Mouse (Mus musculus) forebrain, embryonic 13.5 days (tissue): ENCODE results near the gene Pick1. TPM values are rescaled to one million over a fixed set of nuclear protein-coding genes. Genes with fewer than 3 reads are reported as not detected.
"Not testable (repeated sequence)": the region's sequence is repeated elsewhere in the genome, so short reads cannot be mapped to it uniquely, and the experiment has no call there.

Source experiments
- ATAC-seq: fragments of 200-750 bp; cut with Nextera tagmentation; 2 replicates; pipeline ENCODE4 v1.8.0; 2017
- H3K27ac ChIP-seq: fragments of 300-500 bp; sonication (generic); 2 replicates; pipeline ENCODE4 v1.5.1; 2015; ENCODE audit warnings: inconsistent platforms, mild to moderate bottlenecking, moderate library complexity
- H3K27me3 ChIP-seq: fragments of 300-500 bp; sonication (generic); 2 replicates; pipeline ENCODE4 v1.6.1; 2015; ENCODE audit warnings: mild to moderate bottlenecking, inconsistent platforms
- H3K36me3 ChIP-seq: fragments of 300-500 bp; sonication (generic); 2 replicates; pipeline ENCODE4 v1.6.1; 2015; ENCODE audit warnings: mild to moderate bottlenecking, inconsistent platforms; ENCODE audit not compliant: poor library complexity, severe bottlenecking
- H3K4me1 ChIP-seq: fragments of 300-500 bp; sonication (generic); 2 replicates; pipeline ENCODE4 v1.6.1; 2015; ENCODE audit warnings: inconsistent platforms
- H3K4me2 ChIP-seq: fragments of 300-500 bp; sonication (generic); 2 replicates; pipeline ENCODE4 v1.6.1; 2015; ENCODE audit warnings: inconsistent platforms, mild to moderate bottlenecking, moderate library complexity
- H3K4me3 ChIP-seq: fragments of 300-500 bp; sonication (generic); 2 replicates; pipeline ENCODE4 v1.5.1; 2015; ENCODE audit warnings: mild to moderate bottlenecking, inconsistent platforms
- H3K9ac ChIP-seq: fragments of 300-500 bp; sonication (generic); 2 replicates; pipeline ENCODE4 v1.6.1; 2015; ENCODE audit warnings: mild to moderate bottlenecking, inconsistent platforms
- H3K9me3 ChIP-seq: fragments of 300-500 bp; sonication (generic); replicated peaks from 2 replicates; pipeline ENCODE4 v1.6.1; 2016; ENCODE audit warnings: inconsistent platforms
- WGBS: fragments of 180-500 bp; shearing (Covaris S2); methylation state at CpG from one replicate; pipeline ENCODE4 v1.1.7; 2015; 5-methylcytosine and 5-hydroxymethylcytosine counted together
- polyA plus RNA-seq: library from polyadenylated mRNA; unstranded; fragments of >200 nt; fragmentation: Nextera tagmentation; extraction: Ambion mirVana; gene quantifications from 2 replicates; pipeline ENCODE4 v1.2.1, GENCODE M21; 2015

The Pick1 gene
- polyA plus RNA-seq, 1 experiment from 2014 or later, result 68.1 TPM

DNA sequence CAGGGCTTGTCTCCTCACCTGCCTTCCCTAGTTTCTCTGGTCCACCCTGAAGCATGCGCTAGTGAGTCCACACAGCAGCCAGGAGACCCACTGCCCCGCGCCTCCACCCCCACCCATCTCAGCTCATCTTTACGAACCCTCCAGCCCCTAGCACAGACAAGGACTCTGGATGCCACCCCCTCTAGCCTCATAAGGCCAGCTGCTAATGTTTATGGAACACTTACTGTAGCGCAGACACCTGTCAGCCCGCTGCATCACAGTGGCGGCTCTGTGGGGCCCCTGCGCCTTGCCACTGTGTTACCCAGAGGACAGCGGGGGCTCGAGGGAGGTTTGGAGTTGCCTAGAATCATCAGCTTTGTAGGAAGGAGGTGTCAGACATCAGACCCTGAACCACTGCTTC is 26.4 kb upstream of the Pick1 start:
- 59% methylated on average over 10 of the region's 10 CpGs for WGBS
- no peaks in the 10 kb centered on the region for H3K36me3 ChIP-seq
- H3K27me3 ChIP-seq, result no peaks in the 10 kb centered on the region
- no peak overlapping the region for H3K4me2 ChIP-seq
- H3K9me3 ChIP-seq, result no peaks in the 10 kb centered on the region
- ATAC-seq, result peak; percentile 70
- 0 out of 2 replicates have a peak overlapping the region, but pooled peaks have one; percentile 16 for H3K9ac ChIP-seq
- no peak overlapping the region for H3K4me3 ChIP-seq
- peaks cover 23% of the 10 kb centered on the region for H3K4me1 ChIP-seq
- peak overlapping the region; percentile 65 for H3K27ac ChIP-seq

DNA sequence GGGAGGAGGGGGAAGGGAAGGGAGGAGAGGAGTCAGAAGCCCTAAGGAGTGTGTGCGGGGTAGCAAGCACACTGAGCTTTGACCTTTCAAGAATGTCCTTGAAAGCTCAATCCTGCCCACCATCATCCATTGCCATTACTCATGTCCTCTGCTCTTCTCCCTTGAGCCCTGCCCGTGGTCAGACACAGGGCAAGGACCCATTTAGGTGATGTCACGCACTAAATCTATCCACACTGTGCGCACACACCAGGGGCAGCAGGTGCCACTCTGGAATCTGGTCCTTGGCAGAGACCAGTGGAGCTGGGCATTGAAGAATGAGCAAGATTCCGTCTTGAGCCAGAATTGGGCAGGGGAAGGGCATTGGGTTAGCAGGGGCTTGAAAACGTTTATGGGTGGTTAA is 20.8 kb upstream of the Pick1 start:
- Histone ChIP-seq H3K4me2 (no peak overlapping the region), H3K36me3 (no peaks in the 10 kb centered on the region), H3K9me3 (no peaks in the 10 kb centered on the region), H3K27ac (no peak overlapping the region), H3K4me3 (no peak overlapping the region), H3K9ac (no peak overlapping the region), H3K4me1 (no peaks in the 10 kb centered on the region), H3K27me3 (no peaks in the 10 kb centered on the region)
- no peak for ATAC-seq
- 80% methylated on average over 6 of the region's 6 CpGs for WGBS

DNA sequence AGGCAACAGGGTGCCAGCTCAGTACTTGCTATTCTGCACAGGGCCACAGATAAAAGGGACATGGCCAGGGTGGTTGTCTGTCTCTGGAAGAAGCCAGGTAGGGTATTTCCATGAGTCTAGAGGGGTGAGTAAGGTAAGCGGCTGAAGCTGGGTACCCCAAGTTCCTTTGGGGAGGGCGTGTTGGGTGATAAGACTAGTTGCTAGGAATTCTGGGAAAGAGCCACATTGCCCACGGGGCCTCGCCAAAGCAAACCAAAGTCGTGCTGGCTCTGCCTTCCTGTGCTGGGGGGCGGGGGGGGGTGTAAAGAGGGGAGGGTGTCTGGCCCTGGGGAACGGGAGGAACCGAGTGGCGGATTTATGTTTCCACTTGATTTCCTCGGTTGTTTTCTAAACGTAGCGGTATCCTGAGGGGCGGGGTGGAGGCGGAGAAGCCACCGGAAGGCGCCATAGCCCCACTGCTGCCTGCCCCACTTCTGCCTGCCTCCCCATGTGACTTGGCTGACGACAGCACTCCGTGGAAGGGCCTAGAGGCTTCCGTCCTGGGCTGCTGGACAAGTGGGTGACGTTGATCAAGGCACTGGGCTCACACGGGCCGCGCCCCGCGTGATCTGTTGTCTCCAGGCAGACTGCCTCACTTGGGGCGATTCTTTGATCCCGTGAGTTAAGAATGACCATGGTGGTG is 20.1 kb upstream of the Pick1 start:
- Histone ChIP-seq H3K9ac (no peak overlapping the region), H3K27ac (no peak overlapping the region), H3K4me2 (no peak overlapping the region), H3K36me3 (no peaks in the 10 kb centered on the region), H3K4me1 (no peaks in the 10 kb centered on the region), H3K27me3 (no peaks in the 10 kb centered on the region), H3K9me3 (no peaks in the 10 kb centered on the region), H3K4me3 (no peak overlapping the region)
- WGBS, result 80% methylated on average over 27 of the region's 27 CpGs
- no peak for ATAC-seq

DNA sequence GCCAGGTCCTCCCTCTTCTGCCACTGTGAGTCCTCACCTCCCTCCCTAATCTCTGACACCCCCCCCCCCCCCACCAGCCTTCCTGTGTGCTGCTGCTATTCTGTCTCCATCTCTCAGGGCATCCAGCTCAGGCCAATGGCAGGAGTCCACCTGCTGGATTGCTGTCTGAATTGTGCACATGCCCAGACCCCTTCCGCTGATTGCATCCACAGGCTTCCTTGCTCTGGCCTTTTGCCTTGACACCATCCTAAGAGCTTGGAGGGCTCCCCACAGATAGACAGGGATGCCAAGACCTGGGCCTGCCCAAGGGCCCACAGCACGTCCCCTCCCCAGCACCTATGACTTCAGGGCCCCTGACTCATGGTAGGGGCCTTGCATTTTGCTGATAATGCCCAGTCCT is 18.6 kb upstream of the Pick1 start:
- no peak overlapping the region for H3K4me3 ChIP-seq
- no peak overlapping the region for H3K9ac ChIP-seq
- no peak overlapping the region for H3K4me2 ChIP-seq
- ATAC-seq, result no peak
- no peaks in the 10 kb centered on the region for H3K36me3 ChIP-seq
- 70% methylated on average over 2 of the region's 2 CpGs for WGBS
- no peaks in the 10 kb centered on the region for H3K9me3 ChIP-seq
- no peaks in the 10 kb centered on the region for H3K27me3 ChIP-seq
- H3K27ac ChIP-seq, result no peak overlapping the region
- H3K4me1 ChIP-seq, result no peaks in the 10 kb centered on the region

DNA sequence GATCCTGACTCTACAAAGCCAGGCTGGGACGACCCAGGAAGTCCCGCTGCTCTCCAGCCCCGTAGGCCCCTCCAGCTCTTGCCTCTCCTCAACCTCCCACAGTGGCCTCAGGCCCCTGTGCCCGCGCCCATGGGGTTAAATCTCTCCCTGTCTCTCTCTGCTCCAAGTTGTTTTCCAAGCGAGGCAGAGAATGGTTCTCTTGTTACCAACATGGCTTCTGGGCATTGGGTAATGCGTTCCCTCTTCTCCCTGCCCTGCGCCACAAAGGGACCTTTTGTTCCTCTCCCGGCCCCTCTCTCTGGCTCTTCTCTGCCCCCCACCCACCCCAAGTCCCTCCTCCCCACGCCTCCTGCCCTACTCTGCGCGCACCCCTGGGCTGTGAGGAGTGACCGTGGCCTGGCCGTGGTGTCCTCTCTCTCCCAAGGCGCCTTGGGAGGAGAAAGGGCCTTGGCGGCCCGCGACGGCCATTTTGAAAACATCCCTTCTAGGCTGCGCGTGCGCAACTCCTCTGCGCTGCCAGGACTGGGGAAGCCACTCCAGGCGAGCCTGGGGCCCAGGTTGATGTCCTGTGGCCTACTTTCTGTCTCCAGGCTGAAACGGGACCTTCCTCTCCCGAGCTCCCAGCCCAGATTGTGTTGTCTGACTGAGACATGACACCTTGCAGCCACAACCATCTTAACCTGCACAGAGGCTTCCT is 16.1 kb upstream of the Pick1 start:
- no peak for ATAC-seq
- Histone ChIP-seq H3K36me3 (no peaks in the 10 kb centered on the region), H3K27me3 (no peaks in the 10 kb centered on the region), H3K4me2 (no peak overlapping the region), H3K27ac (no peak overlapping the region), H3K4me3 (no peak overlapping the region), H3K4me1 (no peaks in the 10 kb centered on the region), H3K9me3 (no peaks in the 10 kb centered on the region), H3K9ac (no peak overlapping the region)
- WGBS, result 84% methylated on average over 26 of the region's 26 CpGs

DNA sequence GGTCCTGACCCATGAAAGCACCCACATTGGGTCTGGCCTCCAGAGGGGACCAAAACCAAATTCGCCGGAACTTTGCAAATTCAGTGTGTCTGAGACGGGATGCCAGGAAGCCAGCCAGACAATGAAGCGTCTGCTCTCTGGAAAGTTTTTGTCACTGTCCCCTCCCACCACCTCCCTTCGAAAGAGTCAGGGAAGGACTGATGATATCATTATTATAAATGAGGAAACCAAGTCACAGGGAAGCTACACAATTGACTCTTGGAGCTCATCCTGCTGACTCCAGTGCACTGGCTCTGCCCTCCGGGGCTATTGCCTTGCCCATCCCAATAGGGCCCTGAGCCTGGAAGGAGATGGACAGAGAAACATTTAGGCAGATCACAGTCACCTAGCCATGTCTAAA is 15.4 kb upstream of the Pick1 start:
- H3K9ac ChIP-seq, result no peak overlapping the region
- H3K4me1 ChIP-seq, result no peaks in the 10 kb centered on the region
- H3K4me3 ChIP-seq, result no peak overlapping the region
- H3K27ac ChIP-seq, result no peak overlapping the region
- H3K36me3 ChIP-seq, result no peaks in the 10 kb centered on the region
- H3K9me3 ChIP-seq, result no peaks in the 10 kb centered on the region
- ATAC-seq, result no peak
- no peak overlapping the region for H3K4me2 ChIP-seq
- WGBS, result 85% methylated on average over 6 of the region's 6 CpGs
- H3K27me3 ChIP-seq, result no peaks in the 10 kb centered on the region

DNA sequence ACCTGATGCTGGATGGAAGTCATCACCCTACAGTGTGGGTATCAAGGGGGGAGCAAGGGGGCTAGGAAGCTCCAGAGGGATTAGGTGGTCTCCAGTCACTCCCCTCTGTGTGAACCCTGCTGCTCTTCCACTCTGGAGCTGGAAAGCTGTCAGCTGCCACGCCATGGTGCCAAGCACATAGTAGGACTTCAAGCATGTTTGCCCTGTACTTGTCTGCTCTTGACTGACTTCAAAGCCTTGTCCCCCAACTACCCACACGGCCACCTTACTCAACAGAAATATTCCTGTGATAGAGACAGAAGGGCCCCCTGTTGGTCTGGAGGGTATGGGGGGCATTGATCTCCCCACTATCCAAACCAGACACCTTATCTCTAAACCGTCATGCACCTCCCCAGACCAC is 12.8 kb upstream of the Pick1 start:
- H3K4me3 ChIP-seq, result no peak overlapping the region
- no peaks in the 10 kb centered on the region for H3K36me3 ChIP-seq
- no peaks in the 10 kb centered on the region for H3K4me1 ChIP-seq
- no peaks in the 10 kb centered on the region for H3K9me3 ChIP-seq
- ATAC-seq, result no peak
- H3K9ac ChIP-seq, result no peak overlapping the region
- H3K4me2 ChIP-seq, result no peak overlapping the region
- no peak overlapping the region for H3K27ac ChIP-seq
- H3K27me3 ChIP-seq, result no peaks in the 10 kb centered on the region
- WGBS, result 79% methylated on average over 3 of the region's 3 CpGs

- H3K27ac ChIP-seq, result peak overlapping the region; percentile 10; the same call in 1 of the 2 replicates
- H3K27me3 ChIP-seq, result 0 out of 2 replicates have a peak, but pooled peaks cover 2% of the 10 kb centered on the region
- H3K36me3 ChIP-seq, result no peaks in the 10 kb centered on the region
- H3K4me2 ChIP-seq, result no peak overlapping the region
- H3K4me3 ChIP-seq, result no peak overlapping the region
- H3K9ac ChIP-seq, result peak overlapping the region; percentile 37; the same call in 1 of the 2 replicates
- 0% methylated on average over 1 of the region's 1 CpGs for WGBS
- ATAC-seq, result no peak
- peaks cover 3% of the 10 kb centered on the region; the same call in 1 of the 2 replicates for H3K4me1 ChIP-seq
- no peaks in the 10 kb centered on the region for H3K9me3 ChIP-seq
These were observed 9.4 kb upstream of the Pick1 start for GRCm38 (mm10) chr15:79219572-79219971.

DNA sequence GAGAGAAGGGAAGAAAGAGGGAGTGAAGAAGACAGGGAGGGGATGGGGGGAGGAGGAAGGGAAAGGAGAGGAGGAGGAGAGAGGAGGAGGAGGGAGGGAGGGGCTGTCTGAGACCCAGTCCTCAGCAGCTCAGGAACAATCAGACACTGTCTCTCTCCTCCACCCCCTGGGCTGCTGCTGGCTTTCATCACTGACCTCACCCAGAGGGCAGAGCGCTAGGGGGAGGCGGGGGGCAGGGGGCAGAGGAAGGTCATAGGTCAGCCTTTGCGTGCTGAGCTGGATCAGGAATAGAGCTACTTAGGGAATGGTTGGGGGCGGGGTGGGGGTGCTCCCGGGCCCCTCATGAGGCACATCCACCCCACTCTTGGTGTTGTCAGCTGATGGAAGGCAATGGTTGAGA is 5.3 kb upstream of the Pick1 start:
- Histone ChIP-seq H3K4me1 (peaks cover 8% of the 10 kb centered on the region), H3K4me2 (no peak overlapping the region)
- no peak for ATAC-seq

DNA sequence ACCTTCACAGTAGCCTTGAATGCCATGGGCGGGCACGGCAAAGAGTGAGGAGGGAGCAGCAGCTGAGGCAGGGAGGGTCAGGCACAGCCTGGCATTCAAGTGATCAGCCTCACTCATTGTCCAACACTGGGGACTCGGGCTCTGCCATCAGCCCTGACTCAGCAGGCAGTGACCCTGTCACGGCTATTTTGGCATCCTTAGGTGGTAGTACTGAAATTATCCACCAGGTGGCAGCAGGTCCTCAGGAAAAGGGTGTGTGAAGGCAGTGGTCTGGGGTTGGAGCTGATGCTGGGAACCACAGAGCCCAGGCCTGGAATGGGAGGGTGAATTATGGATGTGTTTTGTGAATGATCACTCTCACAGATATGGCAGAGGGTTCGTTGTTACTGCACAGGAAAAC is 4.3 kb upstream of the Pick1 start:
- H3K9ac ChIP-seq, result no peak overlapping the region
- ATAC-seq, result peak; percentile 61
- no peak overlapping the region for H3K4me3 ChIP-seq
- H3K4me1 ChIP-seq, result peaks cover 13% of the 10 kb centered on the region
- H3K27me3 ChIP-seq, result 0 out of 2 replicates have a peak, but pooled peaks cover 2% of the 10 kb centered on the region
- WGBS, result 9% methylated on average over 5 of the region's 5 CpGs
- H3K27ac ChIP-seq, result no peak overlapping the region
- no peak overlapping the region for H3K4me2 ChIP-seq
- H3K36me3 ChIP-seq, result no peaks in the 10 kb centered on the region
- no peaks in the 10 kb centered on the region for H3K9me3 ChIP-seq

More for the DNA sequence above, 5.3 kb upstream of the Pick1 start:
- Histone ChIP-seq H3K9me3 (no peaks in the 10 kb centered on the region), H3K4me3 (no peak overlapping the region), H3K9ac (no peak overlapping the region), H3K27ac (no peak overlapping the region), H3K27me3 (0 out of 2 replicates have a peak, but pooled peaks cover 2% of the 10 kb centered on the region), H3K36me3 (no peaks in the 10 kb centered on the region)
- WGBS, result 10% methylated on average over 5 of the region's 5 CpGs

DNA sequence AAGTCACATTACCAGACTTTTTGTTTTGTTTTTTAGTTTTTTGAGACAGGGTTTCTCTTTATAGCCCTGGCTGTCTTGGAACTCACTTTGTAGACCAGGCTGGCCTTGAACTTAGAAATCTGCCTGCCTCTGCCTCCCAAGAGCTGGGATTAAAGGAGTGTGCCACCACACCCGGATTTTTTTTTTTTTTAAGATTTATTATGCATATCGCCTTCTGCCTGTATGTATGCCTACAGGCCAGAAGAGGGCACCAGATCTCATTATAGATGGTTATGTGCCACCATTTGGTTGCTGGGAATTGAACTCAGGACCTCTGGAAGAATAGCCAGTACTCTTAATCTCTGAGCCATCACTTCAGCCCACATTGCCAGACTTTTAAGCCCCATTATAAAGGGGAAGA is 3.2 kb upstream of the Pick1 start:
- not testable (repeated sequence) for H3K9me3 ChIP-seq, H3K4me3 ChIP-seq, H3K36me3 ChIP-seq, H3K9ac ChIP-seq, H3K27ac ChIP-seq, H3K27me3 ChIP-seq, ATAC-seq, H3K4me2 ChIP-seq
- H3K4me1 ChIP-seq, result peaks cover 20% of the 10 kb centered on the region
- WGBS, result 60% methylated on average over 2 of the region's 2 CpGs

- ATAC-seq, result no peak
- no peaks in the 10 kb centered on the region for H3K9me3 ChIP-seq
- peaks cover 1% of the 10 kb centered on the region; the same call in 1 of the 2 replicates for H3K4me1 ChIP-seq
- H3K4me3 ChIP-seq, result no peak overlapping the region
- peaks cover 84% of the 10 kb centered on the region for H3K36me3 ChIP-seq
- H3K4me2 ChIP-seq, result no peak overlapping the region
- H3K27me3 ChIP-seq, result no peaks in the 10 kb centered on the region
- WGBS, result 76% methylated on average over 9 of the region's 9 CpGs
- no peak overlapping the region for H3K27ac ChIP-seq
- no peak overlapping the region for H3K9ac ChIP-seq
These were observed 6.3 kb downstream of the Pick1 start for GRCm38 (mm10) chr15:79235268-79235667.
